Mouse (Mus musculus): ENCODE measurements around the gene Alkbh3. TPM values are rescaled to one million over a fixed set of nuclear protein-coding genes. Genes with fewer than 3 reads are reported as not detected.
A peak's percentile ranks its signal among the peaks of the same experiment; 100 is the strongest.

Alkbh3 gene
- polyA plus RNA-seq, 1 experiment from 2014 or later = 53.2 TPM

- Histone ChIP-seq H3K36me3 (ENCODE audit: poor library complexity, severe bottlenecking) (no peaks in the 10 kb centered on the region), H3K9me3 (replicated peaks) (no peaks in the 10 kb centered on the region), H3K4me1 (peaks cover 37% of the 10 kb centered on the region), H3K27ac (no peak overlapping the region), H3K9ac (no peak overlapping the region), H3K4me2 (no peak overlapping the region), H3K4me3 (no peak overlapping the region), H3K27me3 (no peaks in the 10 kb centered on the region)
- WGBS = 83% methylated on average over 8 of the region's 8 CpGs
- ATAC-seq = no peak
Measured at GRCm38 (mm10) chr2:93959346-93959745, 51.3 kb downstream of the Alkbh3 start.

- 0 out of 2 replicates have a peak, but pooled peaks cover under 1% of the 10 kb centered on the region for H3K27me3 ChIP-seq
- H3K4me2 ChIP-seq = peak overlapping the region; percentile 98
- H3K27ac ChIP-seq = peak overlapping the region; percentile 97
- H3K4me3 ChIP-seq = peak overlapping the region; percentile 72; the same call in 1 of the 2 replicates
- H3K9ac ChIP-seq = 0 out of 2 replicates have a peak overlapping the region, but pooled peaks have one; percentile 4
- H3K36me3 ChIP-seq (ENCODE audit: poor library complexity, severe bottlenecking) = no peaks in the 10 kb centered on the region
- H3K4me1 ChIP-seq = peaks cover 38% of the 10 kb centered on the region
- no peaks in the 10 kb centered on the region for H3K9me3 ChIP-seq (replicated peaks)
- no peak for ATAC-seq
- 73% methylated on average over 3 of the region's 3 CpGs for WGBS
Measured at GRCm38 (mm10) chr2:93958216-93958615, 52.4 kb downstream of the Alkbh3 start.

GRCm38 (mm10) chr2:93957785-93958175 is 52.8 kb downstream of the Alkbh3 start:
- Histone ChIP-seq H3K36me3 (ENCODE audit: poor library complexity, severe bottlenecking) (no peaks in the 10 kb centered on the region), H3K4me3 (peak overlapping the region; percentile 72), H3K27ac (peak overlapping the region; percentile 97), H3K9ac (0 out of 2 replicates have a peak overlapping the region, but pooled peaks have one; percentile 4), H3K4me1 (peaks cover 40% of the 10 kb centered on the region), H3K9me3 (replicated peaks) (no peaks in the 10 kb centered on the region), H3K4me2 (peak overlapping the region; percentile 98), H3K27me3 (0 out of 2 replicates have a peak, but pooled peaks cover 3% of the 10 kb centered on the region)
- 14% methylated on average over 8 of the region's 8 CpGs for WGBS
- ATAC-seq = peak; percentile 63

GRCm38 (mm10) chr2:93956908-93957784 is 53.5 kb downstream of the Alkbh3 start, which contains the start of gene Gm13889:
Gene Gm13889 (minus strand): TSS chr2:93957201.
- Histone ChIP-seq H3K4me1 (peaks cover 40% of the 10 kb centered on the region), H3K4me2 (peak within 1 kb of the TSS; percentile 98), H3K9me3 (replicated peaks) (no peaks in the 10 kb centered on the region), H3K27ac (peak within 1 kb of the TSS; percentile 97), H3K27me3 (0 out of 2 replicates have a peak, but pooled peaks cover 3% of the 10 kb centered on the region), H3K4me3 (peak within 1 kb of the TSS; percentile 72), H3K9ac (peak within 1 kb of the TSS; percentile 98), H3K36me3 (ENCODE audit: poor library complexity, severe bottlenecking) (no peaks in the 10 kb centered on the region)
- WGBS = 2% methylated on average over 40 of the region's 62 CpGs
- peak; percentile 82 for ATAC-seq

- Histone ChIP-seq H3K4me3 (peak overlapping the region; percentile 72), H3K9ac (peak overlapping the region; percentile 98), H3K36me3 (ENCODE audit: poor library complexity, severe bottlenecking) (no peaks in the 10 kb centered on the region), H3K27ac (peak overlapping the region; percentile 97), H3K9me3 (replicated peaks) (no peaks in the 10 kb centered on the region), H3K27me3 (0 out of 2 replicates have a peak, but pooled peaks cover 3% of the 10 kb centered on the region), H3K4me2 (peak overlapping the region; percentile 98), H3K4me1 (peaks cover 40% of the 10 kb centered on the region)
- WGBS = under 1% methylated on average over 30 of the region's 44 CpGs
- ATAC-seq = peak; percentile 23
Measured at GRCm38 (mm10) chr2:93956331-93956801, 54.2 kb downstream of the Alkbh3 start.

- WGBS = under 1% methylated on average over 31 of the region's 31 CpGs
- H3K4me3 ChIP-seq = peak overlapping the region; percentile 72
- ATAC-seq = peak; percentile 3; the same call in 1 of the 2 replicates
- H3K27me3 ChIP-seq = 0 out of 2 replicates have a peak, but pooled peaks cover 3% of the 10 kb centered on the region
- H3K36me3 ChIP-seq (ENCODE audit: poor library complexity, severe bottlenecking) = no peaks in the 10 kb centered on the region
- H3K27ac ChIP-seq = peak overlapping the region; percentile 97
- peak overlapping the region; percentile 98 for H3K4me2 ChIP-seq
- peak overlapping the region; percentile 98 for H3K9ac ChIP-seq
- no peaks in the 10 kb centered on the region for H3K9me3 ChIP-seq (replicated peaks)
- peaks cover 40% of the 10 kb centered on the region for H3K4me1 ChIP-seq
Measured at GRCm38 (mm10) chr2:93955886-93956285, 54.7 kb downstream of the Alkbh3 start.

GRCm38 (mm10) chr2:93954781-93955578 is 55.6 kb downstream of the Alkbh3 start:
- Histone ChIP-seq H3K4me3 (peak overlapping the region; percentile 72), H3K9ac (peak overlapping the region; percentile 98), H3K4me1 (peaks cover 40% of the 10 kb centered on the region), H3K36me3 (ENCODE audit: poor library complexity, severe bottlenecking) (no peaks in the 10 kb centered on the region), H3K27ac (peak overlapping the region; percentile 97), H3K4me2 (peak overlapping the region; percentile 98), H3K9me3 (replicated peaks) (no peaks in the 10 kb centered on the region), H3K27me3 (0 out of 2 replicates have a peak, but pooled peaks cover 3% of the 10 kb centered on the region)
- 2% methylated on average over 32 of the region's 32 CpGs for WGBS
- ATAC-seq = no peak

- 74% methylated on average over 9 of the region's 9 CpGs for WGBS
- Histone ChIP-seq H3K9ac (no peak overlapping the region), H3K4me2 (peak overlapping the region; percentile 98), H3K4me3 (no peak overlapping the region), H3K36me3 (ENCODE audit: poor library complexity, severe bottlenecking) (no peaks in the 10 kb centered on the region), H3K27me3 (0 out of 2 replicates have a peak, but pooled peaks cover 3% of the 10 kb centered on the region), H3K27ac (no peak overlapping the region), H3K4me1 (peaks cover 37% of the 10 kb centered on the region), H3K9me3 (replicated peaks) (no peaks in the 10 kb centered on the region)
- ATAC-seq = no peak
Measured at GRCm38 (mm10) chr2:93953726-93954125, 56.9 kb downstream of the Alkbh3 start.

GRCm38 (mm10) chr2:93946976-93947375 is 63.6 kb downstream of the Alkbh3 start:
- no peaks in the 10 kb centered on the region for H3K36me3 ChIP-seq (ENCODE audit: poor library complexity, severe bottlenecking)
- no peak overlapping the region for H3K4me2 ChIP-seq
- H3K4me1 ChIP-seq = 0 out of 2 replicates have a peak, but pooled peaks cover 5% of the 10 kb centered on the region
- no peak for ATAC-seq
- no peak overlapping the region for H3K4me3 ChIP-seq
- peaks cover 8% of the 10 kb centered on the region for H3K9me3 ChIP-seq (replicated peaks)
- H3K27ac ChIP-seq = no peak overlapping the region
- 50% methylated on average over 5 of the region's 5 CpGs for WGBS
- no peak overlapping the region for H3K9ac ChIP-seq
- H3K27me3 ChIP-seq = no peaks in the 10 kb centered on the region

GRCm38 (mm10) chr2:93944855-93945254 is 65.8 kb downstream of the Alkbh3 start:
- no peak for ATAC-seq
- no peak overlapping the region for H3K4me2 ChIP-seq
- WGBS = 98% methylated on average over 4 of the region's 4 CpGs

GRCm38 (mm10) chr2:93944099-93944498 is 66.5 kb downstream of the Alkbh3 start:
- Histone ChIP-seq H3K4me1 (0 out of 2 replicates have a peak, but pooled peaks cover 5% of the 10 kb centered on the region), H3K4me2 (no peak overlapping the region), H3K27me3 (no peaks in the 10 kb centered on the region), H3K27ac (no peak overlapping the region), H3K36me3 (ENCODE audit: poor library complexity, severe bottlenecking) (no peaks in the 10 kb centered on the region), H3K4me3 (no peak overlapping the region), H3K9ac (no peak overlapping the region), H3K9me3 (replicated peaks) (peaks cover 8% of the 10 kb centered on the region)
- no peak for ATAC-seq
- 95% methylated on average over 2 of the region's 2 CpGs for WGBS

More at GRCm38 (mm10) chr2:93944855-93945254, 65.8 kb downstream of the Alkbh3 start:
- Histone ChIP-seq H3K4me1 (0 out of 2 replicates have a peak, but pooled peaks cover 5% of the 10 kb centered on the region), H3K4me3 (no peak overlapping the region), H3K9ac (no peak overlapping the region), H3K36me3 (ENCODE audit: poor library complexity, severe bottlenecking) (no peaks in the 10 kb centered on the region), H3K9me3 (replicated peaks) (peaks cover 8% of the 10 kb centered on the region), H3K27me3 (no peaks in the 10 kb centered on the region), H3K27ac (no peak overlapping the region)

Measured in forebrain, embryonic 13.5 days (tissue).